Mouse (Mus musculus): ENCODE results near the gene Rps15. TPM values are rescaled to one million over a fixed set of nuclear protein-coding genes. Genes with fewer than 3 reads are reported as not detected.

Gene Rps15
- polyA plus RNA-seq (2012): 9,463 and 9,670 TPM in 2 replicates

DNA sequence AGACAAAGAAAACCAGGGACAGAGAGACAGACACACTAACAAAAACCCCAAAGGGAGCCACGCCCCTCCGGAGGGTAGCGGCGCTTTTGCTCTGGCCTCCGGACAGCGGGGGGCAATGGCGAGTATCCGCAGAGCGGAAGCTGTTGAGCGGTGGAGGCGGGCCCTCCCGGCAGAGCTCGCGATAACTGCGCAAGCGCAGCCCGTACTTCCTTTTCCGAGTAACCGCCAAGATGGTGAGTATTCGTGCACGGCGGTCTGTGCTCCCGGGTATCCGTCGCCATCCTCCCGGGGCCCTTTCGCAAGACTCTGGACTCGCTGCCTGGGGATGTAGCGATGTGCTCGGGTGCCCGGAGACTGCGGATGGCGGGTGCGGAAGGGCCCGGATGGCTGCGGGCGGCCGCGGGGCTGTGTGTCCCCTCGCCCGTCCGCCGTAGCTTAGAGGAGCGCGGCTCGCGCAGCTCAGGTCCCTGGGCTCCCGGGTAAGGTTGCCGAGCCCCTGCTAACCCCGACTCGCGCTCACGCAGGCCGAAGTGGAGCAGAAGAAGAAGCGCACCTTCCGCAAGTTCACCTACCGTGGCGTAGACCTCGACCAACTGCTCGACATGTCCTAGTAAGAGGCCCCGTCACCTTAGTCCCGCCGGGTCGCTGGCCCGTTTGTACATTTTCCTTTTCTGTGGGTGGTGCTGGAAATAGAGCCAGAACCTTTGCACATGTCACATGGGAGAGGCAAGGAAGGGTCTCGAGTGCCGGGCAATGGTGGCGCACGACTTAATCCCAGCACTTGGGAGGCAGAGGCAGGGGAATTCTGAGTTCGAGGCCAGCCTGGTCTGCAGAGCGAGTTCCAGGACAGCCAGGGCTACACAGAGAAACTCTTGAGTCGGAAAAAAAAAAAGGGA is at the start of gene Rps15:
Rps15 (plus strand) TSS at position 203 of the 896 bp plus-strand sequence.

DNA sequence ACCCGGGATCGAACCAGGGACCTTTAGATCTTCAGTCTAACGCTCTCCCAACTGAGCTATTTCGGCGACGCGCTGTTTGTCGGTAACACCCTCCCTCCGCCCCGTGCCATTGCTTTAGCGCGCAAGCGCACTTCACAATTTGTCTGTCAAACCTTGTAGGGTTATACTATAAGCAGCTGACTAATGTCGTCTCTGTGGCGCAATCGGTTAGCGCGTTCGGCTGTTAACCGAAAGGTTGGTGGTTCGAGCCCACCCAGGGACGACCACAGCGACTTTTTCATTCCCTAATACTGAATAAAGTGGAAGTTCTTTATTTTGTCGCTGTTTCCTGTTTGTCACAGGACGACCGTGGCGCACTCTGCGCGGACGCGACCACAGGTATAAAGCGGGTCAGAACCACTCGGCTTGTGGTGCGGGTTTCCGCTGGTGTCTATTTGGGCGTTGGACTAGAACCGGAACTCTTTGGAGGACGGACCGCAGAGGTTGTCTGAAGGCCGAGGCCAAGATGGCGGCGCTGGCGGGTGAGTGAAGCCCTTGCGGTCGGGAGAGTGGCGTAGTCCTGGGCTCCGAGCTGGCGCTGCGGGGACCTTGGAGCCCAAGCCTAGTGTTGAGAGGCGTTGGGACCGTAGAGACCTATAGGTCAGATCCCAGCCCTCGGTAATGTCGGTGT is 43.1 kb upstream of the Rps15 start, which contains the start of gene Ndufs7:
Ndufs7 (plus strand) TSS at position 151 of the 670 bp plus-strand sequence.

DNA sequence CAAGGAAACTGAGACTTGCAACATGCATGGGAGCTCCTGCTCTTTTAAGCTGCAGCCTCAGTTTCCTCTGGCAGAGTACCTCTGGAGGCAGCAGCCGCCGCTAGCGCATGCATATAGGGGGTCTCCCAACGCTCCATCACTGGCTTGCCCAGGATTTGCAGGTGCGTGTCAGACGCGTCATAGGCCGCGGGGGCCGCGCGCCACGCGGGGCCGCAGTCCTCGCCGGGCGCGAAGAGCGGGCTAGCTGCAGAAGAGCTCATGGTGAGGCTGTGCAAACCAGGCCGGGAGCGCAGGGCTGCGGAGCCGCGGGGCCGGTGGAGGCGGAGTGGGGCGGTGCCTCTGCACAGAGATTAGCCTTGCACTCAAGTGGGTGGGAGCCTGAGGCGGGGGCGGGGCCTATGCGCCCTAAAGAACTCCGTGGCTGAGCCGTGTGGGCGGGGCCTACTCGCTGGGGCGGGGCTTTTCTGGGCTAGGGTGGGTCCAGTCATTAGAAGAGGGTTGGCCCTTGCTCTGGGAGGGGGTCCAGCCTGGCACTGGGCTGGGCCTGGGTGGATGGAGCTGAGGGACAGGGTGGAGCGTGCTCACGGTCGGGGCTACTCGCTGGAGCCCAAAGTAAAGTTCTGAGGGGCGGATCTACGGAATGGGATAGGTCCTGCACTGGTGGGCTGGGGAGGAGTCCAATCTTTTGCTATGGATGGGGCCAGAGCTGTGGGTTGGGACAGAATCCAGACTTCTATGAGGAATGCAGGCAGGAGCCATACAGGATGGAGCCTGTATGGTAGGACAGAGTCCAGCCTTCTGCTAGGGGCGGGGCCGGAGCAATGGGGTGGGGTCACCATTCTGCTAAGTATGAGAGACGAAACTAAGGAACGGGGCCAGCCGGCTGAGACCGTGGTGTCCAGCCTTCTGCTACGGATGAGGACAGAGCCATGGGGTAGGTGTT is 31.3 kb upstream of the Rps15 start, which contains the start of the genes Gamt and Dazap1:
Gamt (minus strand) TSS at position 371 of the 943 bp plus-strand sequence.
Dazap1 (plus strand) TSS at position 845 of the 943 bp plus-strand sequence.

DNA sequence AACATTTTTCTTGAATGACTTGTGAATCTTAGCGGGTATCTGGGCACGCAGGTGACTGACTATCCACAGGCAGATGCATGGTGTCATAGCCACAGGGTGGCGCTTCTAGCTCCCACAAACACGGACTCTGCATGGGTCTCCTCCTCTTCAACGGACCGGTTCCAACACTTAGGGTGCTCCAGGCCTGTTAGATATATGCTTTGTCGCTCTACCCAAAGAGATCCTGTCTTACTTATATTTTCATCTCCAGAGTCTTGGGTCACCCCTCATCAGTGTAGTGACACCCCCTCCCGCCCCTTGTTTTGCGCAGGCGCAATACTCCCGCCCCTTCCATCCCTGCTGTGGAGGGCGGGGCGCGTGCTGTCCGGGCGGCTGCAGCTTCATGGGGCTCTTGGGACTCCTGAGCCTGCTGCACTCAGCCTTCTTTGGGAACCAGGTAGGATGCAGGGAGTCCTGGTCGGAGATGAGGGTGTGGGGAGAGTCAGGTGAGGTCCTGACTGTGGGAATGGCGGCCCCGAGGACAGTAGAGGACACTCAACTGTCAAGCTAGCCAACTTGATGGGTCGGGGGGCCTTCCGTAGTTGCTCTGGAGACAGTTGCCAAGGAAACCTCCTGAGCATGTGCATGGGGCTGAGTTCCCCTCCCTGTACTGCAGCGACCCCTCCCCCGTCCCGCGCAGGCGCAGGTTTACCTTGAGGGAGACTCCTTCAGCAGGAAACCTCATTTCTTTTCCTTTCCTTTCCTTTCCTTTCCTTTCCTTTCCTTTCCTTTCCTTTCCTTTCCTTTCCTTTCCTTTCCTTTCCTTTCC is 3.6 kb downstream of the Rps15 start, which contains the start of gene Apc2:
Apc2 (plus strand) TSS at position 360 of the 808 bp plus-strand sequence.

DNA sequence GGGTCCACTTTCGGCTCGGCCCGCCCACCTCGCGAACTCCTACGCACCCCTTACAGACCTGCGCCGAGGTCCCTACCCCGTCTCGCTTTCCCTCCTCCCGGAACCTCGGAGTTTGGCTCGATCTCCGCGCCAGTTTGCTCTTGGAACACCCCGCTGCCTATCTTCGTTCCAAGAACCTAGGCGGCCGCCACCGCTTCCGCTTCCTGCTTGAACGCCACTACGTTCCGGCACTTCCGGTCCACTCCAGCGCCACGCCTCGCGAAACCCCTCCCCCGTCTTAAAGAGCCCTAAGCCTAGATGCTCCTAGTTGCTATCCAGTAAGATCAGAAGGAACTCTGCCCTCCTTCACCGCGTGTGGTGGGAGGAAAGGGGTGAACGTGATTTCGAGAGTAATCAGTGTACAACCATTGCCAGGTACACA is 28.1 kb downstream of the Rps15 start, which contains the start of gene 2310011J03Rik:
2310011J03Rik (minus strand) TSS at position 198 of the 421 bp plus-strand sequence.

DNA sequence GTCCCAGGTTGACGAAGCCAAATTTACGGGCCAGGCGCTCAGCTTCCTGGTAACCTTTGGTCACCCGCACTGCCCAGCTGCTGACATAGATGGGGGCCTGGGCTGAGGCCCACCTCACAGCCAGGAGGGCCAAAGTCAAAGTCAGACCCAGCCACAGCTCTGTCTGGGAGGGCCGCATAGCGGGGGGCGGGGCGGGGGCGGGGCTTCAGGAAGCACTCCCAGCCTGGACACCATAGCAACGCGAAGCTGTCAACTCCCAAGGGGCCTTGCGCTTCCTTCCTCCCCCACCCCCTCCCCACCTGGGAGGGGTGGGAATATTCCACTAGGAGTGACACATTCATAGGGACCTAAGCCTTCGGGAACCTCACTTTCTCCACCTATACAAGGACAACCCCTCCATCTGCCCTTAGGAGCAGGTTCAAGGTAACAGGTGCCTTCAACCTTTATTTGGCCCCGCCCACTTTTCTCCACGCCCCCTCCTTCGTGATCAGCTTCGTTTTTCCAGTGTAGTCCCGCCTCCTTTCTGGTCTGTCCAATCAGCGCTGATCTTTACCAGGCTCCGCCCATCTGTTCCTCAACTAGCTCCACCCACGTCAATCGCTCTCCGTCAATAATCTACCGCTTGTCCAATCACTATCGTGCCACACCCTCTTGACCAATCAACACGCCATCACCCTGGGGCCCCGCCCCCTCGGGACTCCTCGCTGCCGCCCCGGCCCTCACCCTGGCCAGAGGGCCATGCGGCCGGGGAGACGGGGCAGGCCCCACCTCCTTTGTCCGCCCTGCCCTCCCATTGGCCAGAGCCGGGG is 37.2 kb downstream of the Rps15 start, which contains the start of the genes Pcsk4 and Reep6:
Pcsk4 (minus strand) TSS at position 226 of the 809 bp plus-strand sequence.
Reep6 (plus strand) TSS at position 681 of the 809 bp plus-strand sequence.

Other genes with a start within 250 kb of the Rps15 start
- gene Gpx4, start 245.3 kb upstream of the Rps15 start, polyA plus RNA-seq (2012): 1,103 and 1,136 TPM in 2 replicates
- gene Sbno2, start 186.9 kb upstream of the Rps15 start, polyA plus RNA-seq (2012): 77.6 and 78.0 TPM in 2 replicates
- 176 and 185 TPM in 2 replicates for gene Stk11, start 176.7 kb upstream of the Rps15 start, polyA plus RNA-seq (2012)
- gene Atp5d, start 153.8 kb upstream of the Rps15 start, polyA plus RNA-seq (2012): 1,245 and 1,266 TPM in 2 replicates
- 32.3 and 53.4 TPM in 2 replicates for gene Cbarp, start 151.6 kb upstream of the Rps15 start, polyA plus RNA-seq (2012)
- 312 and 336 TPM in 2 replicates for gene Midn, start 144.2 kb upstream of the Rps15 start, polyA plus RNA-seq (2012)
- gene Cirbp, start 126.5 kb upstream of the Rps15 start, polyA plus RNA-seq (2012): 43.7 and 63.7 TPM in 2 replicates
- 9.2 and 11.3 TPM in 2 replicates for gene 1600002K03Rik, start 119.5 kb upstream of the Rps15 start, polyA plus RNA-seq (2012)
- gene Efna2, start 113.0 kb upstream of the Rps15 start, polyA plus RNA-seq (2012): 1.1 and 2.4 TPM in 2 replicates
- gene Mum1, start 66.0 kb upstream of the Rps15 start, polyA plus RNA-seq (2012): 29.1 and 31.3 TPM in 2 replicates
- gene Ndufs7, start 43.3 kb upstream of the Rps15 start, polyA plus RNA-seq (2012): 178 and 185 TPM in 2 replicates
- 5.0 and 5.2 TPM in 2 replicates for gene Gamt, start 31.4 kb upstream of the Rps15 start, polyA plus RNA-seq (2012)
- gene Dazap1, start 31.0 kb upstream of the Rps15 start, polyA plus RNA-seq (2012): 594 and 636 TPM in 2 replicates
- 0.43 and 0.77 TPM in 2 replicates for gene Apc2, start 3.5 kb downstream of the Rps15 start, polyA plus RNA-seq (2012)
- gene 2310011J03Rik, start 28.1 kb downstream of the Rps15 start, polyA plus RNA-seq (2012): 74.9 and 88.4 TPM in 2 replicates
- gene Pcsk4, start 37.0 kb downstream of the Rps15 start, polyA plus RNA-seq (2012): 18.0 and 23.1 TPM in 2 replicates
- gene Reep6, start 37.5 kb downstream of the Rps15 start, polyA plus RNA-seq (2012): 13.1 and 18.3 TPM in 2 replicates
- 7.0 and 10.4 TPM in 2 replicates for gene Adamtsl5, start 56.0 kb downstream of the Rps15 start, polyA plus RNA-seq (2012)
- 0.23 and 0.25 TPM in 2 replicates for gene Plk5, start 64.0 kb downstream of the Rps15 start, polyA plus RNA-seq (2012)
- gene Mex3d, start 95.2 kb downstream of the Rps15 start, polyA plus RNA-seq (2012): 29.8 and 33.4 TPM in 2 replicates
- gene Mbd3, start 107.1 kb downstream of the Rps15 start, polyA plus RNA-seq (2012): 234 and 278 TPM in 2 replicates
- 1,352 and 1,389 TPM in 2 replicates for gene Uqcr11, start 114.4 kb downstream of the Rps15 start, polyA plus RNA-seq (2012)
- gene Tcf3, start 141.2 kb downstream of the Rps15 start, polyA plus RNA-seq (2012): 552 and 623 TPM in 2 replicates
- gene Onecut3, start 202.4 kb downstream of the Rps15 start, polyA plus RNA-seq (2012): 0.01 and 0.04 TPM in 2 replicates
- gene Atp8b3, start 246.7 kb downstream of the Rps15 start, polyA plus RNA-seq (2012): 0.06 and 0.09 TPM in 2 replicates